Mouse (Mus musculus): ENCODE measurements around the gene Mfsd11. TPM values are rescaled to one million over a fixed set of nuclear protein-coding genes. Genes with fewer than 3 reads are reported as not detected.

Gene Mfsd11
- polyA plus RNA-seq, 1 experiment: 26.4 TPM

- WGBS: 80% methylated on average over 5 of the region's 5 CpGs
- Histone ChIP-seq H3K4me3 (replicated peaks; ENCODE audit: control insufficient read depth, low read depth, low read length) (no peak overlapping the region), H3K27ac (ENCODE audit: control insufficient read depth, insufficient read depth, low read depth, low read length, poor library complexity) (no peak overlapping the region), H3K4me1 (ENCODE audit: control insufficient read depth, insufficient read depth, low read length) (no peaks in the 10 kb centered on the region; the same call in 1 of the 2 replicates)
- no peak for TF ChIP-seq POLR2A (IDR thresholded peaks at IDR 0.05; ENCODE audit: borderline replicate concordance, control insufficient read depth, low read depth, low read length)
- TF ChIP-seq CTCF (IDR thresholded peaks at IDR 0.05; ENCODE audit: control insufficient read depth, insufficient read depth, low read length): no peak
Measured at GRCm38 (mm10) chr11:116825230-116825629, 27.0 kb upstream of the Mfsd11 start.

GRCm38 (mm10) chr11:116826550-116827504 lies 25.4 kb upstream of the Mfsd11 start:
- H3K4me1 ChIP-seq (ENCODE audit: control insufficient read depth, insufficient read depth, low read length): no peaks in the 10 kb centered on the region; the same call in 1 of the 2 replicates
- no peak overlapping the region for H3K27ac ChIP-seq (ENCODE audit: control insufficient read depth, insufficient read depth, low read depth, low read length, poor library complexity)
- no peak overlapping the region for H3K4me3 ChIP-seq (replicated peaks; ENCODE audit: control insufficient read depth, low read depth, low read length)
- TF ChIP-seq POLR2A (IDR thresholded peaks at IDR 0.05; ENCODE audit: borderline replicate concordance, control insufficient read depth, low read depth, low read length): no peak
- TF ChIP-seq CTCF (IDR thresholded peaks at IDR 0.05; ENCODE audit: control insufficient read depth, insufficient read depth, low read length): no peak
- WGBS: 66% methylated on average over 17 of the region's 17 CpGs

GRCm38 (mm10) chr11:116827534-116828165 lies 24.6 kb upstream of the Mfsd11 start, which contains the start of gene Mxra7:
Mxra7 (minus strand) TSS chr11:116828046.
- WGBS: 7% methylated on average over 71 of the region's 71 CpGs
- Histone ChIP-seq H3K27ac (ENCODE audit: control insufficient read depth, insufficient read depth, low read depth, low read length, poor library complexity) (no peak within 1 kb of the TSS; the same call in 1 of the 2 replicates), H3K4me1 (ENCODE audit: control insufficient read depth, insufficient read depth, low read length) (no peaks in the 10 kb centered on the region; the same call in 1 of the 2 replicates), H3K4me3 (replicated peaks; ENCODE audit: control insufficient read depth, low read depth, low read length) (peak within 1 kb of the TSS; percentile 16)
- TF ChIP-seq POLR2A (IDR thresholded peaks at IDR 0.05; ENCODE audit: borderline replicate concordance, control insufficient read depth, low read depth, low read length): no peak
- TF ChIP-seq CTCF (IDR thresholded peaks at IDR 0.05; ENCODE audit: control insufficient read depth, insufficient read depth, low read length): no peak

- WGBS: 51% methylated on average over 4 of the region's 4 CpGs
Measured at GRCm38 (mm10) chr11:116832172-116832685, 20.0 kb upstream of the Mfsd11 start.

GRCm38 (mm10) chr11:116834954-116835353 lies 17.3 kb upstream of the Mfsd11 start:
- 80% methylated on average over 1 of the region's 1 CpGs for WGBS
- TF ChIP-seq CTCF (IDR thresholded peaks at IDR 0.05; ENCODE audit: control insufficient read depth, insufficient read depth, low read length) (no peak), POLR2A (IDR thresholded peaks at IDR 0.05; ENCODE audit: borderline replicate concordance, control insufficient read depth, low read depth, low read length) (no peak)
- Histone ChIP-seq H3K4me1 (ENCODE audit: control insufficient read depth, insufficient read depth, low read length) (no peaks in the 10 kb centered on the region; the same call in 1 of the 2 replicates), H3K27ac (ENCODE audit: control insufficient read depth, insufficient read depth, low read depth, low read length, poor library complexity) (no peak overlapping the region), H3K4me3 (replicated peaks; ENCODE audit: control insufficient read depth, low read depth, low read length) (no peak overlapping the region)

More at GRCm38 (mm10) chr11:116832172-116832685, 20.0 kb upstream of the Mfsd11 start:
- TF ChIP-seq POLR2A (IDR thresholded peaks at IDR 0.05; ENCODE audit: borderline replicate concordance, control insufficient read depth, low read depth, low read length) (no peak), CTCF (IDR thresholded peaks at IDR 0.05; ENCODE audit: control insufficient read depth, insufficient read depth, low read length) (no peak)
- H3K4me1 ChIP-seq (ENCODE audit: control insufficient read depth, insufficient read depth, low read length): no peaks in the 10 kb centered on the region; the same call in 1 of the 2 replicates
- no peak overlapping the region for H3K4me3 ChIP-seq (replicated peaks; ENCODE audit: control insufficient read depth, low read depth, low read length)
- H3K27ac ChIP-seq (ENCODE audit: control insufficient read depth, insufficient read depth, low read depth, low read length, poor library complexity): no peak overlapping the region

- WGBS: 65% methylated on average over 4 of the region's 4 CpGs
Measured at GRCm38 (mm10) chr11:116836283-116836682, 16.0 kb upstream of the Mfsd11 start.

GRCm38 (mm10) chr11:116837441-116837840 lies 14.8 kb upstream of the Mfsd11 start:
- WGBS: 88% methylated on average over 10 of the region's 10 CpGs
- no peak overlapping the region for H3K4me3 ChIP-seq (replicated peaks; ENCODE audit: control insufficient read depth, low read depth, low read length)
- no peak overlapping the region for H3K27ac ChIP-seq (ENCODE audit: control insufficient read depth, insufficient read depth, low read depth, low read length, poor library complexity)
- TF ChIP-seq POLR2A (IDR thresholded peaks at IDR 0.05; ENCODE audit: borderline replicate concordance, control insufficient read depth, low read depth, low read length): no peak
- no peak for TF ChIP-seq CTCF (IDR thresholded peaks at IDR 0.05; ENCODE audit: control insufficient read depth, insufficient read depth, low read length)
- H3K4me1 ChIP-seq (ENCODE audit: control insufficient read depth, insufficient read depth, low read length): peaks cover 1% of the 10 kb centered on the region; the same call in 1 of the 2 replicates

More at GRCm38 (mm10) chr11:116836283-116836682, 16.0 kb upstream of the Mfsd11 start:
- Histone ChIP-seq H3K4me3 (replicated peaks; ENCODE audit: control insufficient read depth, low read depth, low read length) (no peak overlapping the region), H3K4me1 (ENCODE audit: control insufficient read depth, insufficient read depth, low read length) (peaks cover 1% of the 10 kb centered on the region; the same call in 1 of the 2 replicates), H3K27ac (ENCODE audit: control insufficient read depth, insufficient read depth, low read depth, low read length, poor library complexity) (no peak overlapping the region; the same call in 1 of the 2 replicates)
- no peak for TF ChIP-seq POLR2A (IDR thresholded peaks at IDR 0.05; ENCODE audit: borderline replicate concordance, control insufficient read depth, low read depth, low read length)
- TF ChIP-seq CTCF (IDR thresholded peaks at IDR 0.05; ENCODE audit: control insufficient read depth, insufficient read depth, low read length): no peak
